Mouse (Mus musculus): ENCODE measurements at regions not wholly inside any gene's neighbourhood (a gene's known extent, or its start where the extent isn't known, plus 50 kb on each side); places are given as distances from the start of the nearest gene placed in this dataset.

DNA sequence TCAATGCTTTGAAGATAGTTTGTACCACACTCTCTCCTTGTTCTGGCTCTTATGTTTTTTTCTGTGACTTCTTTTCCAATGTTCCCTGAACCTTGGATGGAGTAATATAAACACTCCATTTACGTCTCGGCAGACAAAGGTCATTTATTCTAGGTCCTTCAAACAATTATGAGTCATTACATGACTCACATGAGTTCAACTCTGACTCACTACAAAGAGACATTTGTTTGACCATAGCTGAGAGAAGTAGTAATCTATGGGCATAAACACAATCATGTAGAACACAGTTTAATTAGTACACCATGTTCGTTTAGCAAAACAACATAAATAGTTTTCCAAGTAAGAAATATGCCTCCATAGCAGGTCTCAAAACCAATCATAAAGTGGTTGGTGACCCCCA lies 59.6 kb upstream of the Hmgcll1 start:
- no peak for DNase-seq (ENCODE audit: low read depth)
- no peak for TF ChIP-seq CTCF (IDR thresholded peaks at IDR 0.05; ENCODE audit: borderline replicate concordance, extremely low read depth, insufficient read depth, insufficient read length)
- TF ChIP-seq POLR2A (IDR thresholded peaks at IDR 0.05; ENCODE audit: borderline replicate concordance, extremely low read depth, insufficient read depth, insufficient read length, poor library complexity, severe bottlenecking): no peak

DNA sequence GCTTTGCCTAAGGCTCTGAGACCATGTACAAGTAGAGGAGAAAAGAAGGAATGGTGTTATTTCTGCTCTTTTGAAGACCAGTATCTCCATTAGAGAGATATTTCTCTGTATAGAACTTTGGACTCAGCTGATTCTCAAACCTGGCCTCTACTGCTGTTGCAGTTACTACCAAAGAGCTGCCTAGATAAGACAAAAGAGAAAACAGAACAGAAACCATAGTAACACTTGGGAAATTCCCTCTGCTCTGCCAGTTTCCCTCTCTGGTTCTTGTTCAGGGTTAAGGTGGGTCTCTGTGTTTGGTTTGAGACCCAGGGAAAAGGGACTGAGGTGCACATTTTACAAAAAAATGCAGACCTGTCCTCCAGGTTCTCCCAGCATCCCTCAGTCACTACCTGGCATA lies 58.3 kb upstream of the Hmgcll1 start:
- no peak for DNase-seq (ENCODE audit: low read depth)
- no peak for TF ChIP-seq CTCF (IDR thresholded peaks at IDR 0.05; ENCODE audit: borderline replicate concordance, extremely low read depth, insufficient read depth, insufficient read length)
- TF ChIP-seq POLR2A (IDR thresholded peaks at IDR 0.05; ENCODE audit: borderline replicate concordance, extremely low read depth, insufficient read depth, insufficient read length, poor library complexity, severe bottlenecking): no peak

DNA sequence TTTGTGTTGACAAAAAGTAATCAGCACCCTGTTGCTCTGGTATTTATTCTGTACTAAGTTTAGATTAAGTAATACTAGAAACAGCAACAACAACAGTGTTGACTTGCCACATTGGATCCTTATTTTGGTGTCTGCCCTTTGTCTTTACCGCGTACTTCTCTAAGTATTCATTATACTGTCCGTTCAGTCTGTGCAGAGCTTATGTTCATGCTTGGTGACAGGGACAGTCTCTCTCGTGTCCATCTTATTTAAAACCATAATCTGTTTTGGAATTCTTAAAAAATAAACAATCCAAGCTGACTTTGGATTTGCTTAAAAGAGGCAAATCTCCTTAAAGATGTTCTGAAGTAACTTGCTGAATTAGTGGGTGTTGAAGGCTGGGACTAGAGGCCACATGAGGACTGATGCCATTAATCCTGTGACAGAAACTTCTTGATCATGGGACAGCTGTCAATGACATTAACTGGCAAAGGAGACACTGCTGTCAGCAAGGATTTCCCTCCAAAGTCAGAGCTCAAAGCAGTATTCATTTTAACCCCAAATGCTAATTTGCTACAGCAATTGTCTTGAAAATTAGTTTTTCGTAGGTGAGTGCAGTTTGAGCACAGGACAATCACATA lies 55.8 kb upstream of the Hmgcll1 start:
- TF ChIP-seq POLR2A (IDR thresholded peaks at IDR 0.05; ENCODE audit: borderline replicate concordance, extremely low read depth, insufficient read depth, insufficient read length, poor library complexity, severe bottlenecking) (no peak), CTCF (IDR thresholded peaks at IDR 0.05; ENCODE audit: borderline replicate concordance, extremely low read depth, insufficient read depth, insufficient read length) (no peak)
- DNase-seq (ENCODE audit: low read depth): no peak

DNA sequence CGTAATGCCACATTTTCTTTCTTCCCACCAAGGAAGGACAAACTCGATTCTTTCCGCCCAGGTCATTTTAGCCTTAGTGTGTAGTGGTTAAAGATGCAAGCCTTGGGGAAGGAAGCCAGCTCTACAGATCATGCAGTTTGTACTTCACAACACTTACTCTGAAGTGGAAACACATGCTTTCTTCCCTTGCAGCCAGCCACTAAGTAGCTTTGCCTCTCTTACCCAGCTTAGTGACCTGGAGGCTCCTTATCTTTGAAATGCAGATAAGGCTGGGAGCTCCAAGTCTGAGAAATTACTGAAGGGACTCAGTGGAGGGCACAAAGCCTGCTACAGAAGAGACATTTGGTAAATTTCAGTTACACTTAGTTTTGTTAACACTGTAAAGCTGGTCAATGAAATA lies 54.9 kb upstream of the Hmgcll1 start:
- TF ChIP-seq POLR2A (IDR thresholded peaks at IDR 0.05; ENCODE audit: borderline replicate concordance, extremely low read depth, insufficient read depth, insufficient read length, poor library complexity, severe bottlenecking) (no peak), CTCF (IDR thresholded peaks at IDR 0.05; ENCODE audit: borderline replicate concordance, extremely low read depth, insufficient read depth, insufficient read length) (no peak)
- DNase-seq (ENCODE audit: low read depth): peak; percentile 51

DNA sequence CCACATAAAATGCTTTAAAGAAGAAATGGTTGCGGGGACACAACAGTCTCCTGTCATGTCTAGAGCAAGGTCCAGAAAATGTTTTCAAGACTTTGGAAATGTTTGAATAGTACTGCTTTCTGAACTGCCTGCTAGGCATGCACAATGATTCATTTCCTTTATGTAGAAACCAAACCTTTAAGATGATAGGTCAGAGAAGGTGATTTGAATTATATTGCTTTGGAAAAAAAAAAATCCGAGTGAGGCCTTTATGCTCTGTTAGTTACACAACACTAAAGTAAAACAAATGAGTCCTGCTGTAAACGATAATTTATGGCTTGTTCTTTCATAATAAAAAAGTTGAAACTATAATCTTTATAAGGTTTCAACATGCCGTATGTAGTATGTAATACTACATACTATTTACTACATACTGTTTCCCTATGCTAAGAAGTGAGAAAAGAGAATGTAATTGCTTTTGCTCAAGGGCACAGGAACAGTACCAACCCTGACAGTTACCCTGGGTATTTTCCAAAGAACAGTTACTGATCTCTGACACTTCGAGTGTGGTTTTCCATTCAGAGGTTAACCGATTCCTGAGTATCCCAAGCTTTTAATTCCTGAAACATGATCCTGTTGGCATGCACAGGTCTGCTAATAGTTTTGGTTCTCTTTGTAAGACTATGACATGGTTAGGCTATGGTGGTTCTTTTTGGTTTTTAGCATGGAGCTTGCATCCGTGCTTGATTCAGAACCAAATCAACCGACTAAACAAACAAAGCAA lies 53.9 kb upstream of the Hmgcll1 start:
- TF ChIP-seq CTCF (IDR thresholded peaks at IDR 0.05; ENCODE audit: borderline replicate concordance, extremely low read depth, insufficient read depth, insufficient read length): no peak
- TF ChIP-seq POLR2A (IDR thresholded peaks at IDR 0.05; ENCODE audit: borderline replicate concordance, extremely low read depth, insufficient read depth, insufficient read length, poor library complexity, severe bottlenecking): no peak

More for the DNA sequence above, 53.9 kb upstream of the Hmgcll1 start:
- DNase-seq (ENCODE audit: low read depth): no peak
